Mouse (Mus musculus): ENCODE results near the gene Col11a2. TPM values are rescaled to one million over a fixed set of nuclear protein-coding genes. Genes with fewer than 3 reads are reported as not detected.
"Not testable (repeated sequence)": the region's sequence is repeated elsewhere in the genome, so short reads cannot be mapped to it uniquely, and the experiment has no call there.

Col11a2 gene
- polyA plus RNA-seq, 1 experiment from 2014 or later: 0.13 TPM

GRCm38 (mm10) chr17:33999341-34000149, 39.7 kb upstream of the Col11a2 start:
- H3K4me2 ChIP-seq (replicated peaks; ENCODE audit: low read depth): peak overlapping the region; percentile 98
- H3K27ac ChIP-seq (ENCODE audit: low read depth, low read length): peak overlapping the region; percentile 90
- peaks cover 12% of the 10 kb centered on the region; the same call in 1 of the 2 replicates for H3K36me3 ChIP-seq (ENCODE audit: control insufficient read depth, insufficient read depth)
- no peak for TF ChIP-seq CTCF (IDR thresholded peaks at IDR 0.05; ENCODE audit: low read depth)
- peak; percentile 47 for ATAC-seq
- 3% methylated on average over 87 of the region's 87 CpGs for WGBS
- H3K9me3 ChIP-seq (ENCODE audit: control insufficient read depth): no peaks in the 10 kb centered on the region
- no peaks in the 10 kb centered on the region for H3K4me1 ChIP-seq (replicated peaks; ENCODE audit: control insufficient read depth, insufficient read depth, low read length)
- H3K4me3 ChIP-seq (ENCODE audit: low read depth, low read length): peak overlapping the region; percentile 75
- H3K9ac ChIP-seq (ENCODE audit: low read depth, low read length): peak overlapping the region; percentile 69
- no peaks in the 10 kb centered on the region for H3K27me3 ChIP-seq (replicated peaks; ENCODE audit: control insufficient read depth, insufficient read depth, low read length)

GRCm38 (mm10) chr17:34000150-34000537, 39.1 kb upstream of the Col11a2 start, which contains the start of gene H2-K1:
Gene H2-K1 (minus strand): TSS chr17:34000347.
- H3K9ac ChIP-seq (ENCODE audit: low read depth, low read length): peak within 1 kb of the TSS; percentile 69
- peak within 1 kb of the TSS; percentile 90 for H3K27ac ChIP-seq (ENCODE audit: low read depth, low read length)
- H3K4me3 ChIP-seq (ENCODE audit: low read depth, low read length): peak within 1 kb of the TSS; percentile 75
- no peaks in the 10 kb centered on the region for H3K9me3 ChIP-seq (ENCODE audit: control insufficient read depth)
- H3K36me3 ChIP-seq (ENCODE audit: control insufficient read depth, insufficient read depth): peaks cover 12% of the 10 kb centered on the region; the same call in 1 of the 2 replicates
- H3K4me2 ChIP-seq (replicated peaks; ENCODE audit: low read depth): peak within 1 kb of the TSS; percentile 98
- TF ChIP-seq CTCF (IDR thresholded peaks at IDR 0.05; ENCODE audit: low read depth): no peak
- H3K27me3 ChIP-seq (replicated peaks; ENCODE audit: control insufficient read depth, insufficient read depth, low read length): no peaks in the 10 kb centered on the region
- peak; percentile 94 for ATAC-seq
- under 1% methylated on average over 29 of the region's 30 CpGs for WGBS
- H3K4me1 ChIP-seq (replicated peaks; ENCODE audit: control insufficient read depth, insufficient read depth, low read length): no peaks in the 10 kb centered on the region

GRCm38 (mm10) chr17:34000796-34001195, 38.4 kb upstream of the Col11a2 start:
- H3K27me3 ChIP-seq (replicated peaks; ENCODE audit: control insufficient read depth, insufficient read depth, low read length); H3K9me3 ChIP-seq (ENCODE audit: control insufficient read depth); H3K27ac ChIP-seq (ENCODE audit: low read depth, low read length); H3K9ac ChIP-seq (ENCODE audit: low read depth, low read length); ATAC-seq; H3K4me1 ChIP-seq (replicated peaks; ENCODE audit: control insufficient read depth, insufficient read depth, low read length): not testable (repeated sequence)
- peak overlapping the region; percentile 98 for H3K4me2 ChIP-seq (replicated peaks; ENCODE audit: low read depth)
- peak overlapping the region; percentile 75 for H3K4me3 ChIP-seq (ENCODE audit: low read depth, low read length)
- peaks cover 12% of the 10 kb centered on the region; the same call in 1 of the 2 replicates for H3K36me3 ChIP-seq (ENCODE audit: control insufficient read depth, insufficient read depth)
- 44% methylated on average over 2 of the region's 2 CpGs for WGBS

GRCm38 (mm10) chr17:34003426-34003825, 35.8 kb upstream of the Col11a2 start:
- no peak overlapping the region for H3K27ac ChIP-seq (ENCODE audit: low read depth, low read length)
- WGBS: 7% methylated on average over 5 of the region's 5 CpGs
- H3K4me3 ChIP-seq (ENCODE audit: low read depth, low read length): no peak overlapping the region
- no peak overlapping the region for H3K4me2 ChIP-seq (replicated peaks; ENCODE audit: low read depth)
- no peaks in the 10 kb centered on the region for H3K4me1 ChIP-seq (replicated peaks; ENCODE audit: control insufficient read depth, insufficient read depth, low read length)
- H3K36me3 ChIP-seq (ENCODE audit: control insufficient read depth, insufficient read depth): no peaks in the 10 kb centered on the region
- no peak overlapping the region for H3K9ac ChIP-seq (ENCODE audit: low read depth, low read length)
- H3K27me3 ChIP-seq (replicated peaks; ENCODE audit: control insufficient read depth, insufficient read depth, low read length): no peaks in the 10 kb centered on the region
- H3K9me3 ChIP-seq (ENCODE audit: control insufficient read depth): no peaks in the 10 kb centered on the region
- no peak for ATAC-seq
- peak; percentile 84 for TF ChIP-seq CTCF (IDR thresholded peaks at IDR 0.05; ENCODE audit: low read depth)

GRCm38 (mm10) chr17:34006570-34006969, 32.7 kb upstream of the Col11a2 start:
- ATAC-seq: no peak
- Histone ChIP-seq H3K4me2 (replicated peaks; ENCODE audit: low read depth) (no peak overlapping the region), H3K36me3 (ENCODE audit: control insufficient read depth, insufficient read depth) (no peaks in the 10 kb centered on the region), H3K27me3 (replicated peaks; ENCODE audit: control insufficient read depth, insufficient read depth, low read length) (no peaks in the 10 kb centered on the region), H3K9me3 (ENCODE audit: control insufficient read depth) (no peaks in the 10 kb centered on the region), H3K4me3 (ENCODE audit: low read depth, low read length) (no peak overlapping the region), H3K9ac (ENCODE audit: low read depth, low read length) (no peak overlapping the region), H3K4me1 (replicated peaks; ENCODE audit: control insufficient read depth, insufficient read depth, low read length) (no peaks in the 10 kb centered on the region), H3K27ac (ENCODE audit: low read depth, low read length) (no peak overlapping the region)
- 38% methylated on average over 2 of the region's 2 CpGs for WGBS
- no peak for TF ChIP-seq CTCF (IDR thresholded peaks at IDR 0.05; ENCODE audit: low read depth)

GRCm38 (mm10) chr17:34010156-34010555, 29.1 kb upstream of the Col11a2 start:
- ATAC-seq: no peak
- Histone ChIP-seq H3K27ac (ENCODE audit: low read depth, low read length) (no peak overlapping the region), H3K36me3 (ENCODE audit: control insufficient read depth, insufficient read depth) (no peaks in the 10 kb centered on the region), H3K4me1 (replicated peaks; ENCODE audit: control insufficient read depth, insufficient read depth, low read length) (no peaks in the 10 kb centered on the region), H3K27me3 (replicated peaks; ENCODE audit: control insufficient read depth, insufficient read depth, low read length) (no peaks in the 10 kb centered on the region), H3K9ac (ENCODE audit: low read depth, low read length) (no peak overlapping the region), H3K9me3 (ENCODE audit: control insufficient read depth) (no peaks in the 10 kb centered on the region), H3K4me2 (replicated peaks; ENCODE audit: low read depth) (no peak overlapping the region), H3K4me3 (ENCODE audit: low read depth, low read length) (no peak overlapping the region)
- 65% methylated on average over 5 of the region's 5 CpGs for WGBS
- TF ChIP-seq CTCF (IDR thresholded peaks at IDR 0.05; ENCODE audit: low read depth): no peak

All from intestine, postnatal 0 days (tissue).